Mouse (Mus musculus) heart, postnatal 0 days (tissue): ENCODE measurements around the gene Gm20532.

ENCODE experiments used
- CTCF ChIP-seq: IDR thresholded peaks from 2 replicates; pipeline ENCODE4 v1.5.1; 2016; ENCODE audit warnings: antibody characterized with exemption, control low read depth, low read depth
- EP300 ChIP-seq: IDR thresholded peaks from 2 replicates; pipeline ENCODE4 v1.6.1; 2016; ENCODE audit warnings: antibody characterized with exemption, low read depth

DNA sequence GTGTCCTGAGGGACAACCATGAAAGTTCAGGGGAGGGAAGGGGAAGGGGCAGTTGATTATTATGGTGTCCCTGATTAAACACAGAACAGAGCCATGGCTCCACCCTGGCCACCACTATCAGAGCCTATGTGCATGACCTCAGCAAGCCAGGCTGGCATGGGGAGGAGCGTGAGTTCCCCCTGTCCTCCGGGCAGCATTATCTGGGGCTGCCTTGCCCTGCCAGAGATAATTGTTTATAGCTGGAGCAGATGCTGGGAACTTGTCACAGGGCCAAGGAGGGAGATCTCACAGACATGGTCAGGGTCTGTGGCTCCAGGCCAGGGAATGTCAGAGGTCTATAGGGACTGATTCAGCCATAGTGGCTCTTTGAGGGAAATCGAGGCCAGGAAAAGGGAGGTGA lies 35.7 kb upstream of the Gm20532 start:
- TF ChIP-seq CTCF (no peak), EP300 (no peak)
